Mouse (Mus musculus) lung, adult 2 months (tissue): ENCODE results near the gene Hsdl1.

Source experiments
- CTCF ChIP-seq: fragments of 200-500 bp; IDR thresholded peaks from 2 replicates; pipeline ENCODE4 v1.5.1; 2011; ENCODE audit warnings: mild to moderate bottlenecking, low read length, control low read depth; ENCODE audit not compliant: insufficient read depth
- POLR2A ChIP-seq: fragments of 200-500 bp; IDR thresholded peaks from 2 replicates; pipeline ENCODE4 v1.6.1; 2011; ENCODE audit warnings: low read depth, mild to moderate bottlenecking, control low read depth, low read length, borderline replicate concordance; ENCODE audit errors: extremely low read depth

GRCm38 (mm10) chr8:119514940-119515339 is 60.0 kb downstream of the Hsdl1 start:
- TF ChIP-seq CTCF (no peak), POLR2A (no peak)
